Mouse (Mus musculus) heart, embryonic 15.5 days (tissue): ENCODE results near the gene Ceacam10. TPM values are rescaled to one million over a fixed set of nuclear protein-coding genes. Genes with fewer than 3 reads are reported as not detected.
"Not testable (repeated sequence)": the region's sequence is repeated elsewhere in the genome, so short reads cannot be mapped to it uniquely, and the experiment has no call there.

ENCODE experiments used
- ATAC-seq: fragments of 200-750 bp; cut with Nextera tagmentation; replicated peaks from 2 replicates; pipeline ENCODE4 v1.8.0; 2017; ENCODE audit warnings: low read depth, moderate TSS enrichment; ENCODE audit not compliant: insufficient number of reproducible peaks, insufficient read depth, low FRiP score
- H3K27ac ChIP-seq: fragments of 300-500 bp; sonication (generic); 2 replicates; pipeline ENCODE4 v1.5.1; 2015; ENCODE audit warnings: mild to moderate bottlenecking, inconsistent platforms
- H3K27me3 ChIP-seq: fragments of 300-500 bp; sonication (generic); 2 replicates; pipeline ENCODE4 v1.6.1; 2015; ENCODE audit warnings: inconsistent platforms
- H3K36me3 ChIP-seq: fragments of 300-500 bp; sonication (generic); 2 replicates; pipeline ENCODE4 v1.6.1; 2015; ENCODE audit warnings: mild to moderate bottlenecking, inconsistent platforms
- H3K4me1 ChIP-seq: fragments of 300-500 bp; sonication (generic); replicated peaks from 2 replicates; pipeline ENCODE4 v1.6.1; 2015; ENCODE audit warnings: inconsistent platforms
- H3K4me2 ChIP-seq: fragments of 300-500 bp; sonication (generic); 2 replicates; pipeline ENCODE4 v1.6.1; 2015; ENCODE audit warnings: inconsistent platforms, mild to moderate bottlenecking, moderate library complexity
- H3K4me3 ChIP-seq: fragments of 300-500 bp; sonication (generic); 2 replicates; pipeline ENCODE4 v1.5.1; 2015; ENCODE audit warnings: mild to moderate bottlenecking, inconsistent platforms
- H3K9ac ChIP-seq: fragments of 300-500 bp; sonication (generic); 2 replicates; pipeline ENCODE4 v1.6.1; 2015; ENCODE audit warnings: mild to moderate bottlenecking, inconsistent platforms
- H3K9me3 ChIP-seq: fragments of 300-500 bp; sonication (generic); replicated peaks from 2 replicates; pipeline ENCODE4 v1.6.1; 2016; ENCODE audit warnings: inconsistent platforms
- WGBS: fragments of 180-500 bp; shearing (Covaris S2); methylation state at CpG from one replicate; pipeline ENCODE4 v1.1.7; 2015; ENCODE audit warnings: mixed read lengths; 5-methylcytosine and 5-hydroxymethylcytosine counted together
- polyA plus RNA-seq: library from polyadenylated mRNA; unstranded; fragments of >200 nt; fragmentation: Nextera tagmentation; extraction: Ambion mirVana; gene quantifications from 2 replicates; pipeline ENCODE4 v1.2.1, GENCODE M21; 2015

Ceacam10 gene
- 0.20 TPM in 1 of 2 replicates, not detected in the other for polyA plus RNA-seq

- not testable (repeated sequence) for H3K9ac ChIP-seq, H3K36me3 ChIP-seq, H3K4me3 ChIP-seq, H3K27ac ChIP-seq, H3K9me3 ChIP-seq, ATAC-seq, H3K4me1 ChIP-seq, H3K4me2 ChIP-seq, H3K27me3 ChIP-seq
- 35% methylated on average over 4 of the region's 4 CpGs for WGBS
These were observed at the start of gene Ceacam10 for GRCm38 (mm10) chr7:24776918-24777317. TSS of gene Ceacam10 (plus strand) at chr7:24777206.

- H3K4me1 ChIP-seq, result no peaks in the 10 kb centered on the region
- no peaks in the 10 kb centered on the region for H3K9me3 ChIP-seq
- no peak overlapping the region for H3K27ac ChIP-seq
- no peak for ATAC-seq
- WGBS, result 17% methylated on average over 17 of the region's 17 CpGs
- H3K9ac ChIP-seq, result no peak overlapping the region
- no peak overlapping the region for H3K4me3 ChIP-seq
- H3K36me3 ChIP-seq, result no peaks in the 10 kb centered on the region
- H3K4me2 ChIP-seq, result no peak overlapping the region
- 0 out of 2 replicates have a peak, but pooled peaks cover 2% of the 10 kb centered on the region for H3K27me3 ChIP-seq
These were observed 40.9 kb upstream of the Ceacam10 start for GRCm38 (mm10) chr7:24735970-24736670.

GRCm38 (mm10) chr7:24750695-24751094 is 26.3 kb upstream of the Ceacam10 start:
- Histone ChIP-seq H3K27ac (no peak overlapping the region), H3K4me2 (no peak overlapping the region), H3K36me3 (no peaks in the 10 kb centered on the region), H3K9me3 (no peaks in the 10 kb centered on the region), H3K4me3 (no peak overlapping the region), H3K27me3 (peaks cover 7% of the 10 kb centered on the region; the same call in 1 of the 2 replicates), H3K9ac (no peak overlapping the region), H3K4me1 (no peaks in the 10 kb centered on the region)
- 25% methylated on average over 4 of the region's 4 CpGs for WGBS
- 0 out of 2 replicates have a peak, but pooled peaks have one; percentile 36 for ATAC-seq

GRCm38 (mm10) chr7:24751610-24752009 is 25.4 kb upstream of the Ceacam10 start:
- Histone ChIP-seq H3K27ac (no peak overlapping the region), H3K27me3 (peaks cover 7% of the 10 kb centered on the region; the same call in 1 of the 2 replicates), H3K9me3 (no peaks in the 10 kb centered on the region), H3K4me1 (no peaks in the 10 kb centered on the region), H3K9ac (no peak overlapping the region), H3K36me3 (no peaks in the 10 kb centered on the region), H3K4me3 (no peak overlapping the region), H3K4me2 (no peak overlapping the region)
- WGBS, result 89% methylated on average over 2 of the region's 2 CpGs
- ATAC-seq, result no peak

GRCm38 (mm10) chr7:24753476-24753875 is 23.5 kb upstream of the Ceacam10 start:
- WGBS, result 48% methylated on average over 5 of the region's 5 CpGs
- H3K27ac ChIP-seq, result no peak overlapping the region
- no peaks in the 10 kb centered on the region for H3K9me3 ChIP-seq

GRCm38 (mm10) chr7:24758520-24758919 is 18.5 kb upstream of the Ceacam10 start:
- H3K27ac ChIP-seq, result no peak overlapping the region
- H3K9ac ChIP-seq, result no peak overlapping the region
- H3K36me3 ChIP-seq, result no peaks in the 10 kb centered on the region
- H3K4me1 ChIP-seq, result no peaks in the 10 kb centered on the region
- H3K9me3 ChIP-seq, result no peaks in the 10 kb centered on the region
- 69% methylated on average over 1 of the region's 1 CpGs for WGBS
- H3K4me2 ChIP-seq, result no peak overlapping the region
- no peaks in the 10 kb centered on the region for H3K27me3 ChIP-seq
- ATAC-seq, result no peak
- no peak overlapping the region for H3K4me3 ChIP-seq

More at GRCm38 (mm10) chr7:24753476-24753875, 23.5 kb upstream of the Ceacam10 start:
- Histone ChIP-seq H3K4me3 (no peak overlapping the region), H3K27me3 (peaks cover 7% of the 10 kb centered on the region; the same call in 1 of the 2 replicates), H3K4me2 (no peak overlapping the region), H3K36me3 (no peaks in the 10 kb centered on the region), H3K4me1 (no peaks in the 10 kb centered on the region), H3K9ac (no peak overlapping the region)
- no peak for ATAC-seq

GRCm38 (mm10) chr7:24760211-24760610 is 16.8 kb upstream of the Ceacam10 start, which contains the start of gene Cd177:
TSS of gene Cd177 (minus strand) at chr7:24760311.
- no peak for ATAC-seq
- no peaks in the 10 kb centered on the region for H3K36me3 ChIP-seq
- H3K4me1 ChIP-seq, result no peaks in the 10 kb centered on the region
- no peaks in the 10 kb centered on the region for H3K9me3 ChIP-seq
- no peak within 1 kb of the TSS for H3K4me3 ChIP-seq
- H3K9ac ChIP-seq, result no peak within 1 kb of the TSS
- H3K4me2 ChIP-seq, result no peak within 1 kb of the TSS
- no peaks in the 10 kb centered on the region for H3K27me3 ChIP-seq
- WGBS, result 73% methylated on average over 6 of the region's 6 CpGs
- no peak within 1 kb of the TSS for H3K27ac ChIP-seq

GRCm38 (mm10) chr7:24761161-24761560 is 15.8 kb upstream of the Ceacam10 start:
- Histone ChIP-seq H3K36me3 (no peaks in the 10 kb centered on the region), H3K27ac (no peak overlapping the region), H3K4me2 (no peak overlapping the region), H3K9me3 (no peaks in the 10 kb centered on the region), H3K4me3 (no peak overlapping the region), H3K4me1 (no peaks in the 10 kb centered on the region), H3K9ac (no peak overlapping the region), H3K27me3 (no peaks in the 10 kb centered on the region)
- 69% methylated on average over 6 of the region's 6 CpGs for WGBS
- ATAC-seq, result no peak

- Histone ChIP-seq H3K4me1 (no peaks in the 10 kb centered on the region), H3K4me3 (no peak overlapping the region), H3K27ac (no peak overlapping the region), H3K36me3 (no peaks in the 10 kb centered on the region), H3K4me2 (no peak overlapping the region), H3K9me3 (no peaks in the 10 kb centered on the region), H3K27me3 (no peaks in the 10 kb centered on the region), H3K9ac (no peak overlapping the region)
- ATAC-seq, result no peak
- 87% methylated on average over 8 of the region's 8 CpGs for WGBS
These were observed 14.4 kb upstream of the Ceacam10 start for GRCm38 (mm10) chr7:24762574-24762973.

- Histone ChIP-seq H3K36me3 (no peaks in the 10 kb centered on the region), H3K4me1 (no peaks in the 10 kb centered on the region), H3K9ac (no peak overlapping the region), H3K9me3 (no peaks in the 10 kb centered on the region), H3K27me3 (no peaks in the 10 kb centered on the region), H3K4me3 (no peak overlapping the region), H3K27ac (no peak overlapping the region), H3K4me2 (no peak overlapping the region)
- no peak for ATAC-seq
These were observed 5.6 kb upstream of the Ceacam10 start for GRCm38 (mm10) chr7:24771361-24771760.

GRCm38 (mm10) chr7:24773942-24774535 is 3.0 kb upstream of the Ceacam10 start:
- H3K9me3 ChIP-seq, result no peaks in the 10 kb centered on the region
- no peak overlapping the region for H3K9ac ChIP-seq
- ATAC-seq, result no peak
- no peak overlapping the region for H3K4me2 ChIP-seq
- WGBS, result 37% methylated on average over 3 of the region's 3 CpGs
- no peaks in the 10 kb centered on the region for H3K27me3 ChIP-seq
- H3K4me1 ChIP-seq, result no peaks in the 10 kb centered on the region
- no peaks in the 10 kb centered on the region for H3K36me3 ChIP-seq
- no peak overlapping the region for H3K4me3 ChIP-seq
- H3K27ac ChIP-seq, result no peak overlapping the region

GRCm38 (mm10) chr7:24776145-24776544 is 861 bp upstream of the Ceacam10 start:
- ATAC-seq, result no peak
- no peaks in the 10 kb centered on the region for H3K27me3 ChIP-seq
- H3K9me3 ChIP-seq, result no peaks in the 10 kb centered on the region
- H3K36me3 ChIP-seq, result no peaks in the 10 kb centered on the region
- no peak overlapping the region for H3K27ac ChIP-seq
- no peak overlapping the region for H3K4me2 ChIP-seq
- H3K4me3 ChIP-seq, result no peak overlapping the region
- no peaks in the 10 kb centered on the region for H3K4me1 ChIP-seq
- H3K9ac ChIP-seq, result no peak overlapping the region
- WGBS, result 77% methylated on average over 2 of the region's 2 CpGs
